Mouse (Mus musculus) MEL (cell line): ENCODE results near the gene Kctd17. TPM values are rescaled to one million over a fixed set of nuclear protein-coding genes. Genes with fewer than 3 reads are reported as not detected.

Experiments
- DNase-seq: peaks from one replicate; pipeline ENCODE4 v3.0.0; 2011; ENCODE audit warnings: low read depth, low spot score
- H3K27ac ChIP-seq: 2 replicates; pipeline ENCODE4 v1.5.1; 2012; ENCODE audit warnings: low read depth, mild to moderate bottlenecking, control low read depth, low read length, moderate library complexity; ENCODE audit not compliant: control insufficient read depth
- H3K27me3 ChIP-seq, 2 experiments: fragments of 150-350 bp in 1 of 2; sonication (generic) in 1 of 2; 2 replicates each; pipeline ENCODE4 v1.6.1; 2012; ENCODE audit warnings: low read length in 2 of 2, mild to moderate bottlenecking in 2 of 2, improper control_type of control experiment in 1 of 2, moderate library complexity in 1 of 2; ENCODE audit not compliant: insufficient read depth in 2 of 2, control insufficient read depth in 1 of 2
- H3K36me3 ChIP-seq, 2 experiments: 2 replicates each; pipeline ENCODE4 v1.6.1; 2012 to 2014; ENCODE audit warnings: low read length in 2 of 2, improper control_type of control experiment in 1 of 2, inconsistent platforms in 1 of 2, mild to moderate bottlenecking in 1 of 2; ENCODE audit not compliant: insufficient read depth in 2 of 2, control insufficient read depth in 1 of 2
- H3K4me1 ChIP-seq, 2 experiments: fragments of 150-350 bp in 1 of 2; sonication (generic) in 1 of 2; 2 replicates each; pipeline ENCODE4 v1.6.1; 2012; ENCODE audit warnings: low read length in 2 of 2, improper control_type of control experiment in 1 of 2, mild to moderate bottlenecking in 1 of 2; ENCODE audit not compliant: insufficient read depth in 2 of 2, control insufficient read depth in 1 of 2
- H3K4me3 ChIP-seq, 2 experiments: fragments of 150-350 bp in 1 of 2; sonication (generic) in 1 of 2; 2 replicates each; pipeline ENCODE4 v1.5.1; 2012; ENCODE audit warnings: low read depth in 2 of 2, low read length in 2 of 2, mild to moderate bottlenecking in 2 of 2, moderate library complexity in 2 of 2, control low read depth in 1 of 2, improper control_type of control experiment in 1 of 2; ENCODE audit not compliant: control insufficient read depth in 1 of 2, insufficient read depth in 1 of 2
- H3K79me2 ChIP-seq: 2 replicates; pipeline ENCODE4 v1.6.1; 2012; ENCODE audit warnings: mild to moderate bottlenecking, low read length, moderate library complexity; ENCODE audit not compliant: control insufficient read depth, poor library complexity, insufficient read depth
- H3K9ac ChIP-seq: 2 replicates; pipeline ENCODE4 v1.6.1; 2012; ENCODE audit warnings: low read depth, mild to moderate bottlenecking, control low read depth, low read length, moderate library complexity; ENCODE audit not compliant: control insufficient read depth, poor library complexity, severe bottlenecking
- H3K9me3 ChIP-seq: fragments of 150-350 bp; sonication (generic); replicated peaks from 2 replicates; pipeline ENCODE4 v1.6.1; 2012; ENCODE audit warnings: mild to moderate bottlenecking, low read length, improper control_type of control experiment, moderate library complexity; ENCODE audit not compliant: insufficient read depth
- CHD1 ChIP-seq: IDR thresholded peaks from 2 replicates; pipeline ENCODE4 v1.6.1; 2012; ENCODE audit warnings: low read depth, mild to moderate bottlenecking, inconsistent platforms, low read length, improper control_type of control experiment
- CHD2 ChIP-seq: IDR thresholded peaks from 2 replicates; pipeline ENCODE4 v1.6.1; 2011; ENCODE audit warnings: low read length, improper control_type of control experiment
- CTCF ChIP-seq, 3 experiments: IDR thresholded peaks in 2 of 3; conservative IDR thresholded peaks in 1 of 3; 2 replicates each; pipeline ENCODE4 v1.5.1; 2011 to 2012; ENCODE audit warnings: low read length in 3 of 3, low read depth in 2 of 3, mild to moderate bottlenecking in 2 of 3, improper control_type of control experiment in 1 of 3, inconsistent platforms in 1 of 3, mixed read lengths in 1 of 3, moderate library complexity in 1 of 3; ENCODE audit not compliant: control insufficient read depth in 1 of 3, insufficient read depth in 1 of 3, poor library complexity in 1 of 3, severe bottlenecking in 1 of 3
- E2F4 ChIP-seq: IDR thresholded peaks from 2 replicates; pipeline ENCODE4 v1.6.1; 2011; ENCODE audit warnings: low read depth, low read length, improper control_type of control experiment, borderline replicate concordance
- ETS1 ChIP-seq: IDR thresholded peaks from 2 replicates; pipeline ENCODE4 v1.6.1; 2012; ENCODE audit warnings: low read depth, mild to moderate bottlenecking, inconsistent platforms, low read length, improper control_type of control experiment, moderate library complexity
- GABPA ChIP-seq: IDR thresholded peaks from 2 replicates; pipeline ENCODE4 v1.6.1; 2012; ENCODE audit warnings: low read depth, mild to moderate bottlenecking, inconsistent platforms, low read length, improper control_type of control experiment, moderate library complexity
- HCFC1 ChIP-seq: IDR thresholded peaks from 2 replicates; pipeline ENCODE4 v1.6.1; 2012; ENCODE audit warnings: low read depth, mild to moderate bottlenecking, inconsistent platforms, low read length, improper control_type of control experiment, moderate library complexity
- JUND ChIP-seq: IDR thresholded peaks from 2 replicates; pipeline ENCODE4 v1.6.1; 2011; ENCODE audit warnings: low read depth, mild to moderate bottlenecking, improper control_type of control experiment, low read length
- MAFK ChIP-seq: IDR thresholded peaks from 2 replicates; pipeline ENCODE4 v1.6.1; 2011; ENCODE audit warnings: low read depth, mild to moderate bottlenecking, low read length, improper control_type of control experiment, borderline replicate concordance
- MAX ChIP-seq: IDR thresholded peaks from 2 replicates; pipeline ENCODE4 v1.6.1; 2011; ENCODE audit warnings: low read length, improper control_type of control experiment
- MAZ ChIP-seq: IDR thresholded peaks from 2 replicates; pipeline ENCODE4 v1.6.1; 2012; ENCODE audit warnings: low read depth, mild to moderate bottlenecking, inconsistent platforms, low read length, improper control_type of control experiment
- MEF2A ChIP-seq: IDR thresholded peaks from 2 replicates; pipeline ENCODE4 v1.6.1; 2014; ENCODE audit warnings: low read depth, mild to moderate bottlenecking, inconsistent platforms, low read length, improper control_type of control experiment; ENCODE audit not compliant: poor library complexity, insufficient replicate concordance, severe bottlenecking; ENCODE audit errors: extremely low read depth
- MXI1 ChIP-seq: IDR thresholded peaks from 2 replicates; pipeline ENCODE4 v1.6.1; 2011; ENCODE audit warnings: mild to moderate bottlenecking, low read depth, low read length, improper control_type of control experiment
- MYB ChIP-seq: IDR thresholded peaks from 2 replicates; pipeline ENCODE4 v1.6.1; 2011; ENCODE audit warnings: mild to moderate bottlenecking, low read depth, low read length, improper control_type of control experiment
- MYC ChIP-seq: IDR thresholded peaks from 2 replicates; pipeline ENCODE4 v1.6.1; 2011; ENCODE audit warnings: low read depth, mild to moderate bottlenecking, low read length, improper control_type of control experiment, moderate library complexity
- NELFE ChIP-seq: IDR thresholded peaks from 2 replicates; pipeline ENCODE4 v1.6.1; 2011; ENCODE audit warnings: low read depth, low read length, improper control_type of control experiment
- NRF1 ChIP-seq: IDR thresholded peaks from 2 replicates; pipeline ENCODE4 v1.6.1; 2014; ENCODE audit warnings: low read depth, mild to moderate bottlenecking, inconsistent platforms, low read length, improper control_type of control experiment, moderate library complexity; ENCODE audit not compliant: poor library complexity, insufficient read depth, severe bottlenecking
- POLR2AphosphoS2 ChIP-seq: IDR thresholded peaks from 2 replicates; pipeline ENCODE4 v1.6.1; 2011; ENCODE audit warnings: low read length, improper control_type of control experiment
- RAD21 ChIP-seq: IDR thresholded peaks from 2 replicates; pipeline ENCODE4 v1.6.1; 2011; ENCODE audit warnings: mild to moderate bottlenecking, low read depth, low read length, improper control_type of control experiment
- SIN3A ChIP-seq: IDR thresholded peaks from 2 replicates; pipeline ENCODE4 v1.6.1; 2012; ENCODE audit warnings: low read length, improper control_type of control experiment, inconsistent platforms
- SMC3 ChIP-seq: IDR thresholded peaks from 2 replicates; pipeline ENCODE4 v1.6.1; 2011; ENCODE audit warnings: low read depth, low read length, improper control_type of control experiment
- TAL1 ChIP-seq: IDR thresholded peaks from 2 replicates; pipeline ENCODE4 v1.6.1; 2012; ENCODE audit warnings: mild to moderate bottlenecking, inconsistent platforms, low read length, moderate library complexity, mixed read lengths
- TBP ChIP-seq: IDR thresholded peaks from 2 replicates; pipeline ENCODE4 v1.8.0; 2011; ENCODE audit warnings: low read depth, low read length, improper control_type of control experiment
- TCF12 ChIP-seq: IDR thresholded peaks from 2 replicates; pipeline ENCODE4 v1.6.1; 2014; ENCODE audit warnings: low read depth, mild to moderate bottlenecking, inconsistent platforms, low read length, improper control_type of control experiment, moderate library complexity
- USF2 ChIP-seq, 2 experiments: IDR thresholded peaks; 2 replicates each; pipeline ENCODE4 v1.6.1; 2011 to 2012; ENCODE audit warnings: improper control_type of control experiment in 2 of 2, low read length in 2 of 2, borderline replicate concordance in 1 of 2, inconsistent platforms in 1 of 2, low read depth in 1 of 2, mild to moderate bottlenecking in 1 of 2; ENCODE audit not compliant: insufficient read depth in 1 of 2
- ZC3H11A ChIP-seq: IDR thresholded peaks from 2 replicates; pipeline ENCODE4 v1.6.1; 2012; ENCODE audit warnings: low read depth, mild to moderate bottlenecking, inconsistent platforms, low read length, improper control_type of control experiment
- ZMIZ1 ChIP-seq: IDR thresholded peaks from 2 replicates; pipeline ENCODE4 v1.6.1; 2012; ENCODE audit warnings: low read depth, mild to moderate bottlenecking, inconsistent platforms, low read length, improper control_type of control experiment, moderate library complexity
- ZNF384 ChIP-seq: IDR thresholded peaks from 2 replicates; pipeline ENCODE4 v1.6.1; 2012; ENCODE audit warnings: low read depth, mild to moderate bottlenecking, inconsistent platforms, low read length, improper control_type of control experiment
- polyA plus RNA-seq, 2 experiments: library from polyadenylated mRNA; stranded (reverse) in 1 of 2; unstranded in 1 of 2; fragments of >175 nt in 1 of 2; fragments of >200 nt in 1 of 2; gene quantifications; 2 replicates each; pipeline versions ENCODE4 v1.2.1 to v1.2.4; 2012; ENCODE audit warnings: low replicate concordance in 2 of 2, low read depth in 1 of 2; ENCODE audit not compliant: insufficient read length in 2 of 2, insufficient read depth in 1 of 2, missing spikeins in 1 of 2
- total RNA-seq: library from RNA; depleted of rRNA; stranded (reverse); fragments of 300-350 nt; gene quantifications from 2 replicates; pipeline ENCODE4 v1.2.3, GENCODE M21; 2012

Kctd17 gene
- total and polyA plus RNA-seq, 3 experiments, result not detected

- Histone ChIP-seq H3K27ac (no peak overlapping the region), H3K9me3 (no peaks in the 10 kb centered on the region), H3K27me3 (no peaks in the 10 kb centered on the region), H3K4me3 (no peak overlapping the region), H3K36me3 (peaks cover 0 to 16% of the 10 kb centered on the region in 2 experiments; a peak in 2 of 4 replicates), H3K4me1 (peaks cover 13 to 26% of the 10 kb centered on the region in 2 experiments), H3K79me2 (no peaks in the 10 kb centered on the region), H3K9ac (no peak overlapping the region)
- TF ChIP-seq CHD2, result no peak
- no peak for TF ChIP-seq NELFE
- TF ChIP-seq MAZ, result no peak
- TF ChIP-seq ETS1, result no peak
- TF ChIP-seq ZC3H11A, result no peak
- TF ChIP-seq CTCF (IDR thresholded peaks at IDR 0.05 in 2 of 3, conservative IDR thresholded peaks at IDR 0.05 in 1 of 3; ENCODE audit: control insufficient read depth in 1 of 3, insufficient read depth in 1 of 3, low read depth in 2 of 3, low read length in 3 of 3, poor library complexity in 1 of 3, severe bottlenecking in 1 of 3), result no peak
- TF ChIP-seq POLR2AphosphoS2, result no peak
- no peak for TF ChIP-seq NRF1
- TF ChIP-seq ZMIZ1, result no peak
- TF ChIP-seq RAD21, result no peak
- no peak for TF ChIP-seq JUND
- no peak for TF ChIP-seq MAFK
- no peak for TF ChIP-seq MAX
- peak; percentile 9 for DNase-seq
Observed at GRCm38 (mm10) chr15:78414157-78414556, 14.2 kb upstream of the Kctd17 start.

GRCm38 (mm10) chr15:78416937-78417336 is 11.4 kb upstream of the Kctd17 start:
- Histone ChIP-seq H3K36me3 (peaks cover 0 to 19% of the 10 kb centered on the region in 2 experiments; a peak in 2 of 4 replicates), H3K9me3 (no peaks in the 10 kb centered on the region), H3K27ac (no peak overlapping the region), H3K4me3 (no peak overlapping the region), H3K4me1 (peaks cover 13 to 28% of the 10 kb centered on the region in 2 experiments), H3K79me2 (no peaks in the 10 kb centered on the region), H3K27me3 (peaks cover 0 to 3% of the 10 kb centered on the region in 2 experiments; a peak in 2 of 4 replicates)
- DNase-seq, result no peak
- TF ChIP-seq MXI1 (no peak), CHD1 (no peak), ZC3H11A (no peak), SMC3 (no peak), HCFC1 (no peak), NRF1 (no peak), MEF2A (no peak), TBP (no peak), MYB (no peak), ZNF384 (no peak), ZMIZ1 (no peak), MAX (no peak), TAL1 (no peak), ETS1 (no peak), SIN3A (no peak), GABPA (no peak), TCF12 (no peak), USF2 (IDR thresholded peaks at IDR 0.05; ENCODE audit: borderline replicate concordance in 1 of 2, insufficient read depth in 1 of 2, low read depth in 1 of 2, low read length in 2 of 2) (no peak), MYC (no peak), E2F4 (no peak)
- TF ChIP-seq, all 39 proteins: peak for 0
- H3K9ac ChIP-seq, result no peak overlapping the region
